Mouse (Mus musculus) G1E (cell line): ENCODE measurements around the gene AC140267.1. TPM values are rescaled to one million over a fixed set of nuclear protein-coding genes. Genes with fewer than 3 reads are reported as not detected.

Experiments used
- ATAC-seq: 2 replicates; pipeline ENCODE4 v1.8.0; 2016; ENCODE audit warnings: mild to moderate bottlenecking; ENCODE audit not compliant: insufficient number of reproducible peaks, poor library complexity, low FRiP score, severe bottlenecking; ENCODE audit errors: extremely low read depth
- DNase-seq: peaks from one replicate; pipeline ENCODE4 v3.0.0; 2012; ENCODE audit warnings: low spot score
- H3K27me3 ChIP-seq: 2 replicates; pipeline ENCODE4 v1.6.1; 2012; ENCODE audit warnings: mild to moderate bottlenecking, low read length, inconsistent platforms; ENCODE audit not compliant: insufficient read depth
- H3K36me3 ChIP-seq: replicated peaks from 2 replicates; pipeline ENCODE3; 2012; ENCODE audit warnings: mild to moderate bottlenecking, inconsistent platforms
- H3K4me1 ChIP-seq: 2 replicates; pipeline ENCODE4 v1.6.1; 2012; ENCODE audit warnings: low read depth, low read length, inconsistent platforms, mixed read lengths; ENCODE audit not compliant: insufficient read depth
- H3K4me3 ChIP-seq: 2 replicates; pipeline ENCODE4 v1.5.1; 2012; ENCODE audit warnings: low read depth, mild to moderate bottlenecking, inconsistent platforms, low read length, moderate library complexity, mixed read lengths
- H3K9me3 ChIP-seq: replicated peaks from 2 replicates; pipeline ENCODE4 v1.6.1; 2012; ENCODE audit warnings: inconsistent platforms
- CTCF ChIP-seq: IDR thresholded peaks from 2 replicates; pipeline ENCODE4 v1.5.1; 2012; ENCODE audit warnings: low read depth, low read length, inconsistent platforms, mixed read lengths
- GATA1 ChIP-seq: IDR thresholded peaks from 2 replicates; pipeline ENCODE4 v1.6.1; 2012; ENCODE audit warnings: borderline replicate concordance, low read length, inconsistent platforms, mixed read lengths
- GATA2 ChIP-seq: IDR thresholded peaks from 2 replicates; pipeline ENCODE4 v1.6.1; 2012; ENCODE audit warnings: low read depth, low read length, inconsistent platforms, borderline replicate concordance
- POLR2AphosphoS5 ChIP-seq: IDR thresholded peaks from 2 replicates; pipeline ENCODE4 v1.6.1; 2012; ENCODE audit warnings: low read depth, low read length, inconsistent platforms; ENCODE audit not compliant: insufficient replicate concordance
- TAL1 ChIP-seq: conservative IDR thresholded peaks from 2 replicates; pipeline ENCODE4 v1.6.1; 2012; ENCODE audit warnings: low read depth, low read length, inconsistent platforms, mixed read lengths
- polyA plus RNA-seq: library from polyadenylated mRNA; stranded (reverse); fragments of >175 nt; gene quantifications from 2 replicates; pipeline ENCODE4 v1.2.3, GENCODE M21; 2012
- total RNA-seq, 2 experiments: library from RNA; stranded (forward) in 1 of 2; stranded (reverse) in 1 of 2; fragments of 200-1000 nt in 1 of 2; fragments of >200 nt in 1 of 2; fragmentation: Nextera tagmentation in 1 of 2; gene quantifications; 2 replicates each; pipeline ENCODE4 v1.2.3; 2014 to 2017

AC140267.1 gene
- total and polyA plus RNA-seq, 3 experiments: 14.0 TPM; not detected in 2

DNA sequence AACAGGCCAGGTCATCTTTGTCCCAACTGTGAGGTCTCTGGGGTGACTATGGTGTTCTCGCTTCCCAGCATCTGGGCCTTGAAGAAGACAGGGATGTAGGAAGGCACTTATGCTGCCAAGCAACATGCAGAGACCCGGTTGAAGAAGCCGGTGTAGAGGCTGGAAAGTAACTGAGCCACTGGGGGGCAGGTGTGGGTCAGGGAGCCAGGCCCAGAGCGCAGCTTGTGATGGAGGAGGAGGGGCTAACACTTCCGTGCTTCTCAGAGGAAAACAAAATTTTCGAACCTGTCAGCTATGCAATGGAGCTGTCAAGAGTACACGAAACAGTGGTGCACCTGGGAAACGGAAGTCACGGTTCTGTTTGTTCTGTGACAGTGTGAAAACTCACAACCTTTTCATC is 41.5 kb downstream of the AC140267.1 start:
- H3K36me3 ChIP-seq: no peaks in the 10 kb centered on the region
- H3K4me1 ChIP-seq: no peaks in the 10 kb centered on the region
- no peak overlapping the region for H3K4me3 ChIP-seq
- H3K27me3 ChIP-seq: peaks cover 11% of the 10 kb centered on the region
- H3K9me3 ChIP-seq: no peaks in the 10 kb centered on the region
- TF ChIP-seq TAL1: no peak
- no peak for TF ChIP-seq CTCF
- TF ChIP-seq GATA1: no peak
- no peak for DNase-seq
- no peak for ATAC-seq

DNA sequence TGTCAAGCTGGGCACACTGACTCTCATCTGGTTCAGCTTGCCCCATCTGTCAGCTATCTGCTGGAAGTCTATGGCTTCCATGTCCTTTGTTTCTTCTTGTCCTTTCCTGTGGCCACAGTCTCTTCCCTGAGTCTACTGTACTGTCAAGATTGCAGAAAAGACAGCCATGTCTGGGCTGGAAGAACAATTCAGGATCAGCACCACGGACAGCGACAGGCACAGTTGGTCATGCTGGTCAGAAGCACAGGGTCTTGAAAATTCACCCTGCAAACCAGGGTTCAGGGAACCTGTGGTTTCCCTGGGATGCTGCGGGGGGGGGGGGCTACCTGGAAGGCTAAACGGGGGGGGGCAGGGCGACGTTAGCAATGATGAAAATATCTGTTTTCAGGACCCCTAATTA is 42.0 kb downstream of the AC140267.1 start:
- Histone ChIP-seq H3K36me3 (no peaks in the 10 kb centered on the region), H3K4me1 (no peaks in the 10 kb centered on the region), H3K27me3 (peaks cover 14% of the 10 kb centered on the region; the same call in 1 of the 2 replicates), H3K9me3 (no peaks in the 10 kb centered on the region), H3K4me3 (no peak overlapping the region)
- ATAC-seq (no peak), DNase-seq (peak; percentile 47)
- TF ChIP-seq GATA2 (no peak), CTCF (no peak), TAL1 (no peak), GATA1 (no peak), POLR2AphosphoS5 (no peak)

- H3K4me3 ChIP-seq: no peak overlapping the region
- H3K27me3 ChIP-seq: peaks cover 13% of the 10 kb centered on the region; the same call in 1 of the 2 replicates
- TF ChIP-seq TAL1 (no peak), CTCF (no peak), POLR2AphosphoS5 (no peak), GATA2 (no peak), GATA1 (no peak)
- no peaks in the 10 kb centered on the region for H3K36me3 ChIP-seq
- no peaks in the 10 kb centered on the region for H3K9me3 ChIP-seq
- no peaks in the 10 kb centered on the region for H3K4me1 ChIP-seq
- DNase-seq (no peak), ATAC-seq (no peak)
Observed at GRCm38 (mm10) chr15:80278121-80278759, 42.6 kb downstream of the AC140267.1 start.

GRCm38 (mm10) chr15:80279053-80279452 is 43.4 kb downstream of the AC140267.1 start:
- H3K9me3 ChIP-seq: no peaks in the 10 kb centered on the region
- no peaks in the 10 kb centered on the region for H3K4me1 ChIP-seq
- ATAC-seq (no peak), DNase-seq (no peak)
- no peak overlapping the region for H3K4me3 ChIP-seq
- TF ChIP-seq GATA1 (no peak), POLR2AphosphoS5 (no peak), TAL1 (no peak), GATA2 (no peak), CTCF (no peak)
- peaks cover 10% of the 10 kb centered on the region; the same call in 1 of the 2 replicates for H3K27me3 ChIP-seq
- H3K36me3 ChIP-seq: no peaks in the 10 kb centered on the region

DNA sequence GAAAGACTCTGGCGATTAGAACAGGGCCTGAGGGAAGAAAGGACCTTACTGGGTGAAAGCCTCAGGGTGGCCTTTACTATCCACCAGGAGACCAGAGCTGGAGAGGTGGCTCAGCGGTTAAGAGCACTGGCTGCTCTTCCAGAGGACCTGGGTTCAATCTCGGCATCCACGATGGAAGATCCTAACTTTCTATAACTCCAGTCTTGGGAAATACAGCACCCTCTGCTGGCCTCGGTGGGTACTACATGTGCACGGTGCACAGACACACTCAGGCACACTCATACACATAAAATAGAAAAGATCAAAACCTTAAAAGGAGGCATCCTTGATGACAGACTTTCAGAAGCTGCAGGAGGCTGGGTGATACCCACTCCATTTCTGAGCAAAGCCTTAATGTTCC is 45.0 kb downstream of the AC140267.1 start:
- ATAC-seq: no peak
- DNase-seq: no peak
- no peak overlapping the region for H3K4me3 ChIP-seq
- no peaks in the 10 kb centered on the region for H3K4me1 ChIP-seq
- no peaks in the 10 kb centered on the region for H3K36me3 ChIP-seq
- H3K27me3 ChIP-seq: peaks cover 13% of the 10 kb centered on the region; the same call in 1 of the 2 replicates
- H3K9me3 ChIP-seq: no peaks in the 10 kb centered on the region
- TF ChIP-seq POLR2AphosphoS5 (no peak), TAL1 (no peak), CTCF (peak; percentile 80), GATA1 (no peak), GATA2 (no peak)

Other genes starting within 250 kb of the AC140267.1 start
- not detected in 2 replicates for gene Pdgfb, start 220.9 kb upstream of the AC140267.1 start, total RNA-seq (2014; fragmentation: Nextera tagmentation)
- 0.05 TPM in 1 of 2 replicates, not detected in the other for gene Pdgfb, start 220.9 kb upstream of the AC140267.1 start, total RNA-seq (2017)
- gene Pdgfb, start 220.9 kb upstream of the AC140267.1 start, polyA plus RNA-seq: not detected in 2 replicates
- gene Syngr1, start 144.5 kb upstream of the AC140267.1 start, total RNA-seq (2014; fragmentation: Nextera tagmentation): 41.4 and 44.2 TPM in 2 replicates
- gene Syngr1, start 144.5 kb upstream of the AC140267.1 start, total RNA-seq (2017): 74.6 and 96.9 TPM in 2 replicates
- gene Syngr1, start 144.5 kb upstream of the AC140267.1 start, polyA plus RNA-seq: 86.9 and 89.8 TPM in 2 replicates
- gene Rpl3, start 144.0 kb upstream of the AC140267.1 start, total RNA-seq (2014; fragmentation: Nextera tagmentation): 1,019 and 1,021 TPM in 2 replicates
- 1,569 and 1,698 TPM in 2 replicates for gene Rpl3, start 144.0 kb upstream of the AC140267.1 start, total RNA-seq (2017)
- 114 and 176 TPM in 2 replicates for gene Rpl3, start 144.0 kb upstream of the AC140267.1 start, polyA plus RNA-seq
- 19.0 and 27.2 TPM in 2 replicates for gene Tab1, start 102.7 kb upstream of the AC140267.1 start, total RNA-seq (2014; fragmentation: Nextera tagmentation)
- 22.3 and 25.0 TPM in 2 replicates for gene Tab1, start 102.7 kb upstream of the AC140267.1 start, total RNA-seq (2017)
- gene Tab1, start 102.7 kb upstream of the AC140267.1 start, polyA plus RNA-seq: 23.6 and 29.1 TPM in 2 replicates
- not detected in 2 replicates for gene Mgat3, start 62.1 kb upstream of the AC140267.1 start, total RNA-seq (2014; fragmentation: Nextera tagmentation)
- not detected in 2 replicates for gene Mgat3, start 62.1 kb upstream of the AC140267.1 start, total RNA-seq (2017)
- not detected in 2 replicates for gene Mgat3, start 62.1 kb upstream of the AC140267.1 start, polyA plus RNA-seq
- 35.4 and 44.9 TPM in 2 replicates for gene Mief1, start 1.8 kb upstream of the AC140267.1 start, total RNA-seq (2014; fragmentation: Nextera tagmentation)
- 36.1 and 36.8 TPM in 2 replicates for gene Mief1, start 1.8 kb upstream of the AC140267.1 start, total RNA-seq (2017)
- 20.2 and 26.6 TPM in 2 replicates for gene Mief1, start 1.8 kb upstream of the AC140267.1 start, polyA plus RNA-seq
- gene Atf4, start 19.3 kb downstream of the AC140267.1 start, total RNA-seq (2014; fragmentation: Nextera tagmentation): 45.1 and 51.4 TPM in 2 replicates
- 81.2 and 85.3 TPM in 2 replicates for gene Atf4, start 19.3 kb downstream of the AC140267.1 start, total RNA-seq (2017)
- gene Atf4, start 19.3 kb downstream of the AC140267.1 start, polyA plus RNA-seq: 146 and 170 TPM in 2 replicates
- gene Rps19bp1, start 28.5 kb downstream of the AC140267.1 start, total RNA-seq (2014; fragmentation: Nextera tagmentation): 46.5 and 58.3 TPM in 2 replicates
- 22.6 and 25.9 TPM in 2 replicates for gene Rps19bp1, start 28.5 kb downstream of the AC140267.1 start, total RNA-seq (2017)
- 67.2 and 96.3 TPM in 2 replicates for gene Rps19bp1, start 28.5 kb downstream of the AC140267.1 start, polyA plus RNA-seq
- not detected in 2 replicates for gene Cacna1i, start 51.4 kb downstream of the AC140267.1 start, total RNA-seq (2014; fragmentation: Nextera tagmentation)
- 0.05 and 0.06 TPM in 2 replicates for gene Cacna1i, start 51.4 kb downstream of the AC140267.1 start, total RNA-seq (2017)
- gene Cacna1i, start 51.4 kb downstream of the AC140267.1 start, polyA plus RNA-seq: not detected in 2 replicates